Mouse (Mus musculus): ENCODE results near the gene Arhgap15. TPM values are rescaled to one million over a fixed set of nuclear protein-coding genes. Genes with fewer than 3 reads are reported as not detected.

Gene Arhgap15
- polyA plus RNA-seq, 1 experiment from 2014 or later, result 0.38 TPM

GRCm38 (mm10) chr2:44029035-44029715 is 280.6 kb downstream of the Arhgap15 start:
- no peaks in the 10 kb centered on the region for H3K4me1 ChIP-seq
- H3K36me3 ChIP-seq, result no peaks in the 10 kb centered on the region
- no peaks in the 10 kb centered on the region for H3K9me3 ChIP-seq (replicated peaks)
- H3K27ac ChIP-seq (replicated peaks), result no peak overlapping the region
- WGBS, result 93% methylated on average over 8 of the region's 8 CpGs
- no peak for DNase-seq (ENCODE audit: low spot score)
- no peak overlapping the region for H3K4me3 ChIP-seq
- no peaks in the 10 kb centered on the region for H3K27me3 ChIP-seq (ENCODE audit: low read depth, poor library complexity, severe bottlenecking)

GRCm38 (mm10) chr2:44029865-44030264 is 281.2 kb downstream of the Arhgap15 start:
- 90% methylated on average over 10 of the region's 10 CpGs for WGBS
- DNase-seq (ENCODE audit: low spot score), result no peak
- Histone ChIP-seq H3K9me3 (replicated peaks) (no peaks in the 10 kb centered on the region), H3K27ac (replicated peaks) (no peak overlapping the region), H3K27me3 (ENCODE audit: low read depth, poor library complexity, severe bottlenecking) (no peaks in the 10 kb centered on the region), H3K4me3 (no peak overlapping the region), H3K4me1 (no peaks in the 10 kb centered on the region), H3K36me3 (no peaks in the 10 kb centered on the region)

- Histone ChIP-seq H3K9me3 (replicated peaks) (no peaks in the 10 kb centered on the region), H3K27me3 (ENCODE audit: low read depth, poor library complexity, severe bottlenecking) (no peaks in the 10 kb centered on the region), H3K4me1 (no peaks in the 10 kb centered on the region), H3K27ac (replicated peaks) (no peak overlapping the region), H3K36me3 (no peaks in the 10 kb centered on the region), H3K4me3 (no peak overlapping the region)
- no peak for DNase-seq (ENCODE audit: low spot score)
- 90% methylated on average over 3 of the region's 3 CpGs for WGBS
These were observed 291.0 kb downstream of the Arhgap15 start for GRCm38 (mm10) chr2:44039522-44040203.

GRCm38 (mm10) chr2:44044088-44044487 is 295.5 kb downstream of the Arhgap15 start:
- H3K36me3 ChIP-seq, result no peaks in the 10 kb centered on the region
- no peak for DNase-seq (ENCODE audit: low spot score)
- H3K4me1 ChIP-seq, result no peaks in the 10 kb centered on the region
- no peaks in the 10 kb centered on the region for H3K27me3 ChIP-seq (ENCODE audit: low read depth, poor library complexity, severe bottlenecking)
- WGBS, result 69% methylated on average over 2 of the region's 2 CpGs
- no peak overlapping the region for H3K4me3 ChIP-seq
- H3K27ac ChIP-seq (replicated peaks), result no peak overlapping the region
- no peaks in the 10 kb centered on the region for H3K9me3 ChIP-seq (replicated peaks)

- 91% methylated on average over 1 of the region's 1 CpGs for WGBS
- Histone ChIP-seq H3K9me3 (replicated peaks) (no peaks in the 10 kb centered on the region), H3K4me3 (no peak overlapping the region), H3K4me1 (no peaks in the 10 kb centered on the region), H3K27me3 (ENCODE audit: low read depth, poor library complexity, severe bottlenecking) (no peaks in the 10 kb centered on the region), H3K36me3 (no peaks in the 10 kb centered on the region), H3K27ac (replicated peaks) (no peak overlapping the region)
- no peak for DNase-seq (ENCODE audit: low spot score)
These were observed 296.0 kb downstream of the Arhgap15 start for GRCm38 (mm10) chr2:44044634-44045033.

GRCm38 (mm10) chr2:44045231-44045630 is 296.6 kb downstream of the Arhgap15 start:
- DNase-seq (ENCODE audit: low spot score), result no peak
- 100% methylated on average over 1 of the region's 1 CpGs for WGBS

GRCm38 (mm10) chr2:44060306-44060705 is 311.7 kb downstream of the Arhgap15 start:
- 87% methylated on average over 9 of the region's 9 CpGs for WGBS

More at GRCm38 (mm10) chr2:44045231-44045630, 296.6 kb downstream of the Arhgap15 start:
- Histone ChIP-seq H3K27me3 (ENCODE audit: low read depth, poor library complexity, severe bottlenecking) (no peaks in the 10 kb centered on the region), H3K9me3 (replicated peaks) (no peaks in the 10 kb centered on the region), H3K27ac (replicated peaks) (no peak overlapping the region), H3K4me1 (no peaks in the 10 kb centered on the region), H3K4me3 (no peak overlapping the region), H3K36me3 (no peaks in the 10 kb centered on the region)

GRCm38 (mm10) chr2:44060716-44061115 is 312.1 kb downstream of the Arhgap15 start:
- peaks cover 8% of the 10 kb centered on the region; the same call in 1 of the 2 replicates for H3K4me1 ChIP-seq
- 72% methylated on average over 8 of the region's 8 CpGs for WGBS
- H3K27me3 ChIP-seq (ENCODE audit: low read depth, poor library complexity, severe bottlenecking), result no peaks in the 10 kb centered on the region
- no peak for DNase-seq (ENCODE audit: low spot score)
- no peak overlapping the region for H3K4me3 ChIP-seq
- H3K9me3 ChIP-seq (replicated peaks), result no peaks in the 10 kb centered on the region
- H3K36me3 ChIP-seq, result no peaks in the 10 kb centered on the region
- H3K27ac ChIP-seq (replicated peaks), result no peak overlapping the region

More at GRCm38 (mm10) chr2:44060306-44060705, 311.7 kb downstream of the Arhgap15 start:
- Histone ChIP-seq H3K27ac (replicated peaks) (no peak overlapping the region), H3K9me3 (replicated peaks) (no peaks in the 10 kb centered on the region), H3K36me3 (no peaks in the 10 kb centered on the region), H3K4me1 (peaks cover 8% of the 10 kb centered on the region; the same call in 1 of the 2 replicates), H3K27me3 (ENCODE audit: low read depth, poor library complexity, severe bottlenecking) (no peaks in the 10 kb centered on the region), H3K4me3 (no peak overlapping the region)
- DNase-seq (ENCODE audit: low spot score), result no peak

- 93% methylated on average over 5 of the region's 5 CpGs for WGBS
These were observed 316.4 kb downstream of the Arhgap15 start for GRCm38 (mm10) chr2:44065067-44065466.

GRCm38 (mm10) chr2:44068151-44068840 is 319.7 kb downstream of the Arhgap15 start:
- H3K9me3 ChIP-seq (replicated peaks), result no peaks in the 10 kb centered on the region
- 80% methylated on average over 7 of the region's 7 CpGs for WGBS
- no peaks in the 10 kb centered on the region for H3K36me3 ChIP-seq
- H3K4me3 ChIP-seq, result no peak overlapping the region
- no peak for DNase-seq (ENCODE audit: low spot score)
- 0 out of 2 replicates have a peak, but pooled peaks cover 2% of the 10 kb centered on the region for H3K4me1 ChIP-seq
- H3K27me3 ChIP-seq (ENCODE audit: low read depth, poor library complexity, severe bottlenecking), result no peaks in the 10 kb centered on the region
- H3K27ac ChIP-seq (replicated peaks), result no peak overlapping the region

More at GRCm38 (mm10) chr2:44065067-44065466, 316.4 kb downstream of the Arhgap15 start:
- Histone ChIP-seq H3K9me3 (replicated peaks) (no peaks in the 10 kb centered on the region), H3K27ac (replicated peaks) (no peak overlapping the region), H3K36me3 (no peaks in the 10 kb centered on the region), H3K4me3 (no peak overlapping the region), H3K27me3 (ENCODE audit: low read depth, poor library complexity, severe bottlenecking) (no peaks in the 10 kb centered on the region), H3K4me1 (0 out of 2 replicates have a peak, but pooled peaks cover 2% of the 10 kb centered on the region)
- no peak for DNase-seq (ENCODE audit: low spot score)

- DNase-seq (ENCODE audit: low spot score), result no peak
These were observed 320.3 kb downstream of the Arhgap15 start for GRCm38 (mm10) chr2:44068906-44069305.

GRCm38 (mm10) chr2:44076570-44076969 is 327.9 kb downstream of the Arhgap15 start:
- DNase-seq (ENCODE audit: low spot score), result no peak
- H3K27me3 ChIP-seq (ENCODE audit: low read depth, poor library complexity, severe bottlenecking), result no peaks in the 10 kb centered on the region
- H3K4me3 ChIP-seq, result no peak overlapping the region
- H3K9me3 ChIP-seq (replicated peaks), result no peaks in the 10 kb centered on the region
- H3K27ac ChIP-seq (replicated peaks), result no peak overlapping the region
- no peaks in the 10 kb centered on the region for H3K4me1 ChIP-seq
- no peaks in the 10 kb centered on the region for H3K36me3 ChIP-seq

More at GRCm38 (mm10) chr2:44068906-44069305, 320.3 kb downstream of the Arhgap15 start:
- Histone ChIP-seq H3K9me3 (replicated peaks) (no peaks in the 10 kb centered on the region), H3K27me3 (ENCODE audit: low read depth, poor library complexity, severe bottlenecking) (no peaks in the 10 kb centered on the region), H3K36me3 (no peaks in the 10 kb centered on the region), H3K4me1 (0 out of 2 replicates have a peak, but pooled peaks cover 2% of the 10 kb centered on the region), H3K27ac (replicated peaks) (no peak overlapping the region), H3K4me3 (no peak overlapping the region)
- 88% methylated on average over 2 of the region's 2 CpGs for WGBS

Measured in midbrain, embryonic 10.5 days (tissue).